Mouse (Mus musculus): ENCODE data around the gene Gm21833. TPM values are rescaled to one million over a fixed set of nuclear protein-coding genes. Genes with fewer than 3 reads are reported as not detected.
"Not testable (repeated sequence)": the region's sequence is repeated elsewhere in the genome, so short reads cannot be mapped to it uniquely, and the experiment has no call there.

Gm21833 gene
- not detected in 2 replicates for polyA plus RNA-seq (2012; rRNA removed)
- not detected in 2 replicates for polyA plus RNA-seq (2014; fragmentation: Nextera tagmentation; extraction: Ambion mirVana)

DNA sequence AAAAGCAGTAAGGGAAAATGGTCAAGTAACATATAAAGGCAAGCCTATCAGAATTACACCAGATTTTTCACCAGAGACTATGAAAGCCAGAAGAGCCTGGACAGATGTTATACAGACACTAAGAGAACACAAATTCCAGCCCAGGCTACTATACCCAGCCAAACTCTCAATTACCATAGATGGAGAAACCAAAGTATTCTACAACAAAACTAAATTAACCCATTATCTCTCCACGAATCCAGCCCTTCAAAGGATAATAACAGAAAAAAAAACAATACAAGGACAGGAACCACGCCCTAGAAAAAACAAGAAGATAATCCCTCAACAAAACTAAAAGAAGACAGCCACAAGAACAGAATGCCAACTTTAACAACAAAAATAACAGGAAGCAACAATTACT is at the start of gene Gm21833:
Gm21833 (plus strand) TSS at position 301 of the 400 bp plus-strand sequence.
- H3K36me3 ChIP-seq (replicated peaks; ENCODE audit: control insufficient read depth, insufficient read depth, low read depth); H3K4me3 ChIP-seq (ENCODE audit: insufficient read depth in 1 of 2, low read depth in 2 of 2, low read length in 2 of 2); DNase-seq (ENCODE audit: low read depth in 3 of 3, low spot score in 3 of 3); H3K4me2 ChIP-seq (ENCODE audit: low read depth); H3K27ac ChIP-seq; H3K9me3 ChIP-seq (ENCODE audit: control insufficient read depth, low read length); H3K9ac ChIP-seq (replicated peaks); H3K27me3 ChIP-seq (ENCODE audit: control insufficient read depth, insufficient read depth, low read length); H3K4me1 ChIP-seq (replicated peaks; ENCODE audit: control insufficient read depth in 2 of 2, insufficient read depth in 2 of 2, low read length in 1 of 2); ATAC-seq (ENCODE audit: insufficient read depth): not testable (repeated sequence)
- WGBS (ENCODE audit: insufficient replicate concordance) = 56% methylated on average over 2 of the region's 2 CpGs

DNA sequence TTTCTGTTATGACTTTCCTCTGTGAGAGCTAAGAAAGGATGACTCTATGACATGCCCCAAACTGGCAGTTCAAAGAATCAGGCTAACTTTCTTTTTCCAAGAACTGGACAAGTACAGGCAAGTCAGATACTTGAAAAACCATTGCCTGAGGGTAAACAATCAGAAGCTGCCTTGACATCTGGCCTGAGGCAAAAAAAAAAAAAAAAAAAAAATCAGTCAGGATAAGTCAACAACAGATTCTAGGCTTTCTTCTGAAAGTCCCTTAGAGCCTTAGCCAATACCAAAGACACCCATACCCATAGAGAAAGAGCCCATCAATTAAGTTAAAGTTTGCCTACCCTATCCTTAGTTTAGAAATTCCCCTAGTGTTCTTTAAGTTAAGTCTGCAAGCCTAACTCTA is 38.7 kb upstream of the Gm21833 start:
- ATAC-seq (ENCODE audit: insufficient read depth) (no peak), DNase-seq (ENCODE audit: low read depth in 3 of 3, low spot score in 3 of 3) (no peak)
- Histone ChIP-seq H3K4me2 (ENCODE audit: low read depth) (no peak overlapping the region), H3K4me3 (ENCODE audit: insufficient read depth in 1 of 2, low read depth in 2 of 2, low read length in 2 of 2) (no peak overlapping the region), H3K27me3 (ENCODE audit: control insufficient read depth, insufficient read depth, low read length) (no peaks in the 10 kb centered on the region), H3K4me1 (replicated peaks; ENCODE audit: control insufficient read depth in 2 of 2, insufficient read depth in 2 of 2, low read length in 1 of 2) (no peaks in the 10 kb centered on the region), H3K36me3 (replicated peaks; ENCODE audit: control insufficient read depth, insufficient read depth, low read depth) (no peaks in the 10 kb centered on the region), H3K9ac (replicated peaks) (no peak overlapping the region), H3K27ac (no peak overlapping the region), H3K9me3 (ENCODE audit: control insufficient read depth, low read length) (no peaks in the 10 kb centered on the region)
- TF ChIP-seq CTCF (IDR thresholded peaks at IDR 0.05; ENCODE audit: low read depth) = no peak
- no peak for TF ChIP-seq EP300 (IDR thresholded peaks at IDR 0.05; ENCODE audit: low read depth)

DNA sequence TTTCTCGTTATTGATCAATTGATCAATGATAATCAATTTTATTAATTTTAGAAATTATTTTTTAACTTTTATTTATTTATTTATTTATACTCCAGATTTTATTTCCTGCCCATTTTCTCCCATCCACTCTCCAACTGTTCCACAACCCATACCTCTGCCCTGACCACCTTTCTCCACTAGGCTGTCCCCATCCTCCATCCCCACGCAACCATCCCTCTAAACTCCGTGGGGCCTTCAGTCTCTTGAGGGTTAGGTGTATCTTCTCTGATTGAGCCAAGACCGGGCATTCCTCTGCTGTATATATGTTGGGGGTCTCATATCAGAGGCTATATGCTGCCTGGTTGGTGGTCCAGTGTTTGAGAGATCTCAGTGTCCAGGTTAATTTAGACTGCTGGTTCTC is 31.7 kb upstream of the Gm21833 start:
- Histone ChIP-seq H3K4me1 (replicated peaks; ENCODE audit: control insufficient read depth in 2 of 2, insufficient read depth in 2 of 2, low read length in 1 of 2) (no peaks in the 10 kb centered on the region), H3K27ac (no peak overlapping the region), H3K9ac (replicated peaks) (no peak overlapping the region), H3K9me3 (ENCODE audit: control insufficient read depth, low read length) (no peaks in the 10 kb centered on the region), H3K36me3 (replicated peaks; ENCODE audit: control insufficient read depth, insufficient read depth, low read depth) (no peaks in the 10 kb centered on the region), H3K4me3 (ENCODE audit: insufficient read depth in 1 of 2, low read depth in 2 of 2, low read length in 2 of 2) (no peak overlapping the region), H3K27me3 (ENCODE audit: control insufficient read depth, insufficient read depth, low read length) (no peaks in the 10 kb centered on the region), H3K4me2 (ENCODE audit: low read depth) (no peak overlapping the region)
- no peak for TF ChIP-seq CTCF (IDR thresholded peaks at IDR 0.05; ENCODE audit: low read depth)
- TF ChIP-seq EP300 (IDR thresholded peaks at IDR 0.05; ENCODE audit: low read depth) = no peak
- no peak for DNase-seq (ENCODE audit: low read depth in 3 of 3, low spot score in 3 of 3)
- WGBS (ENCODE audit: insufficient replicate concordance) = 58% methylated on average over 4 of the region's 4 CpGs
- no peak for ATAC-seq (ENCODE audit: insufficient read depth)

DNA sequence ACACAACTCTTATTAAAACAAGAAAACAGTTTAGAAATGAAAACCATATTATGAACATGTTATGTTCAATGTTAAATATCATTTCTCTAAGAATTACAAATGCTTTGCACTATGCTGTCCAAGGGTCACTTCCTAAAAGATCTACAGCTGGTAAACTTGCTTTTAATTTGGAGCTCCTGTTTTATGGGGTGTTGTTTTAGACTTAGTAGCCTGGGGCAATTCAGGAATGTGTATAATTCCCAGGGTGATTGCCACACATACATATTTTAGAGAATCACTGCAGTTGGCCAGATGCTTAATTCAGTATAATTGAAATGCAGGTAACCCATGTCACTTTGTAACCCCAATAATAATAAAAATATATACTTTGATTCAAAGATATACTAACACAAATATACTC is 12.9 kb upstream of the Gm21833 start:
- Histone ChIP-seq H3K4me1 (replicated peaks; ENCODE audit: control insufficient read depth in 2 of 2, insufficient read depth in 2 of 2, low read length in 1 of 2) (no peaks in the 10 kb centered on the region), H3K36me3 (replicated peaks; ENCODE audit: control insufficient read depth, insufficient read depth, low read depth) (no peaks in the 10 kb centered on the region), H3K27ac (no peak overlapping the region), H3K27me3 (ENCODE audit: control insufficient read depth, insufficient read depth, low read length) (no peaks in the 10 kb centered on the region), H3K4me2 (ENCODE audit: low read depth) (no peak overlapping the region), H3K9me3 (ENCODE audit: control insufficient read depth, low read length) (no peaks in the 10 kb centered on the region), H3K4me3 (ENCODE audit: insufficient read depth in 1 of 2, low read depth in 2 of 2, low read length in 2 of 2) (no peak overlapping the region), H3K9ac (replicated peaks) (no peak overlapping the region)
- TF ChIP-seq CTCF (IDR thresholded peaks at IDR 0.05; ENCODE audit: low read depth) = no peak
- TF ChIP-seq EP300 (IDR thresholded peaks at IDR 0.05; ENCODE audit: low read depth) = no peak
- no peak for DNase-seq (ENCODE audit: low read depth in 3 of 3, low spot score in 3 of 3)
- ATAC-seq (ENCODE audit: insufficient read depth) = no peak

DNA sequence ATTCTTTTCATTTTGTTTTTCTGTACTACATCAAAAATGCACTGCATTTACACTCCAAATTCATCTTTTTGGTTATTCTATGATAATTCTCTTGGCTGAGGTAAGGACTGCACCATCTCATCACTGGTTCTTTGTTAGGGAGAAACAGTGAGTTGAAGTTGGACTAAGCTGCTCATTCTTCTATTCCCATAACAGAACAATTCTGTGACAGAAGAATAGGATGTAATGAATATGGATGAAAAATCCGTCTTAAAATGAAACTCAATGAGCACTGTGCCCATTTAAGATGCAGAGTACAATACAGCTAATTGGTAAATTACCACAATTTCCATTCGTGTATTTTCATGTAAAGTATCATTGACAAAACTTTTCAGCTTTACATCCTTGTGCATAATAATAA is 11.6 kb upstream of the Gm21833 start:
- no peak overlapping the region for H3K4me3 ChIP-seq (ENCODE audit: insufficient read depth in 1 of 2, low read depth in 2 of 2, low read length in 2 of 2)
- H3K27me3 ChIP-seq (ENCODE audit: control insufficient read depth, insufficient read depth, low read length) = no peaks in the 10 kb centered on the region
- ATAC-seq (ENCODE audit: insufficient read depth) (no peak), DNase-seq (ENCODE audit: low read depth in 3 of 3, low spot score in 3 of 3) (no peak)
- 34% methylated on average over 2 of the region's 2 CpGs for WGBS (ENCODE audit: insufficient replicate concordance)
- H3K9ac ChIP-seq (replicated peaks) = no peak overlapping the region
- H3K36me3 ChIP-seq (replicated peaks; ENCODE audit: control insufficient read depth, insufficient read depth, low read depth) = no peaks in the 10 kb centered on the region
- TF ChIP-seq CTCF (IDR thresholded peaks at IDR 0.05; ENCODE audit: low read depth) (no peak), EP300 (IDR thresholded peaks at IDR 0.05; ENCODE audit: low read depth) (no peak)
- H3K27ac ChIP-seq = no peak overlapping the region
- no peaks in the 10 kb centered on the region for H3K9me3 ChIP-seq (ENCODE audit: control insufficient read depth, low read length)
- no peak overlapping the region for H3K4me2 ChIP-seq (ENCODE audit: low read depth)
- no peaks in the 10 kb centered on the region for H3K4me1 ChIP-seq (replicated peaks; ENCODE audit: control insufficient read depth in 2 of 2, insufficient read depth in 2 of 2, low read length in 1 of 2)

DNA sequence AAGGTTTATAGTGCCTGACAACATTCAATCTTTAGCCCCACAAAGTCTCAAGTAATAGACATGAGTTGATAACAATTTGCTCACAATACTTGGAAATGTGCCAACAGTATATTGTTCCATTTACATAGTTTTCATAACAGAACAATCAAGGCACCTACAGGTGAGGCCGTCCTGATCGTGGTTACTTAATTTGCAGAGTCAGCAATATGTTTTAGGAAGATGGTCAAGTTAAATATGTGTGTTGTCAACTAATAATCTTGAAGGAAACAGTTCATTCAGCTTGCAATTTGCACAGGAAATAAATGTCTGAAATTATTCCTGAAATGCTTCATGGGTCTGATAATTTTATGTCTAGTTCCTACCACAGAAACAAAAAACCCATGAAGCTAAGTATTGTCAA is 27.6 kb downstream of the Gm21833 start:
- H3K27me3 ChIP-seq (ENCODE audit: control insufficient read depth, insufficient read depth, low read length) = no peaks in the 10 kb centered on the region
- H3K4me1 ChIP-seq (replicated peaks; ENCODE audit: control insufficient read depth in 2 of 2, insufficient read depth in 2 of 2, low read length in 1 of 2) = no peaks in the 10 kb centered on the region
- no peak overlapping the region for H3K4me3 ChIP-seq (ENCODE audit: insufficient read depth in 1 of 2, low read depth in 2 of 2, low read length in 2 of 2)
- 68% methylated on average over 2 of the region's 2 CpGs for WGBS (ENCODE audit: insufficient replicate concordance)
- H3K9ac ChIP-seq (replicated peaks) = no peak overlapping the region
- H3K4me2 ChIP-seq (ENCODE audit: low read depth) = no peak overlapping the region
- TF ChIP-seq EP300 (IDR thresholded peaks at IDR 0.05; ENCODE audit: low read depth) (no peak), CTCF (IDR thresholded peaks at IDR 0.05; ENCODE audit: low read depth) (no peak)
- no peaks in the 10 kb centered on the region for H3K9me3 ChIP-seq (ENCODE audit: control insufficient read depth, low read length)
- DNase-seq (ENCODE audit: low read depth in 3 of 3, low spot score in 3 of 3) (no peak), ATAC-seq (ENCODE audit: insufficient read depth) (no peak)
- H3K27ac ChIP-seq = no peak overlapping the region
- H3K36me3 ChIP-seq (replicated peaks; ENCODE audit: control insufficient read depth, insufficient read depth, low read depth) = no peaks in the 10 kb centered on the region

Data from liver, embryonic 14.5 days (tissue).